Mouse (Mus musculus) testis, adult 2 months (tissue): ENCODE measurements at regions not wholly inside any gene's neighbourhood (a gene's known extent, or its start where the extent isn't known, plus 50 kb on each side); places are given as distances from the start of the nearest gene placed in this dataset.

ENCODE experiments used
- CTCF ChIP-seq: fragments of 200-500 bp; IDR thresholded peaks from 2 replicates; pipeline ENCODE4 v1.5.1; 2012; ENCODE audit warnings: low read depth, mild to moderate bottlenecking, inconsistent platforms, low read length, moderate library complexity; ENCODE audit not compliant: control insufficient read depth, insufficient read depth, insufficient replicate concordance
- POLR2A ChIP-seq: fragments of 200-500 bp; IDR thresholded peaks from 2 replicates; pipeline ENCODE4 v1.6.1; 2012; ENCODE audit warnings: low read depth, mild to moderate bottlenecking, inconsistent platforms, low read length, moderate library complexity; ENCODE audit not compliant: control insufficient read depth

DNA sequence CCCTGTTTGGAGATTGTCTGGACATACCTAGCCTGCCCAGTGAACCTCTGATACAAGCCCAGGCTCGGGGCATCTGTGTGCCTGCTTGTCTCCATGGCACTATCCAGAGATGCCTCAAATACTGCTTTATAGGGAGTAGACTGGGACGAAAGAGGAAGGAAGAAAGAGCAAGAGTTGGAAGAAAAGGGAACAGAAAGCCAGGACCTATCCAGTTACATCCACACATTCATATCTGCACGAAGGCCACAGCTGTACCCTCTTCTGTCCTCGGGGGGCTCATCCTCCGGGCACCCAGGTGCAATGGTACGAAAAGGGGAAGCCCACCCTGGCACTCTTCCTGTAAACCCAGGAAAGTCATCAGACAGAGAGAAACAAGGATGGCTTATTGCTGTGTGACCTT lies 129.3 kb downstream of the Sall1 start:
- TF ChIP-seq CTCF (no peak), POLR2A (no peak)
